Mouse (Mus musculus): Measurements from ENCODE around the gene Rrm2. TPM values are rescaled to one million over a fixed set of nuclear protein-coding genes. Genes with fewer than 3 reads are reported as not detected.
A peak's percentile ranks its signal among the peaks of the same experiment; 100 is the strongest.
"Not testable (repeated sequence)": the region's sequence is repeated elsewhere in the genome, so short reads cannot be mapped to it uniquely, and the experiment has no call there.

Rrm2 gene
- polyA plus RNA-seq, 1 experiment from 2014 or later: 307 TPM

DNA sequence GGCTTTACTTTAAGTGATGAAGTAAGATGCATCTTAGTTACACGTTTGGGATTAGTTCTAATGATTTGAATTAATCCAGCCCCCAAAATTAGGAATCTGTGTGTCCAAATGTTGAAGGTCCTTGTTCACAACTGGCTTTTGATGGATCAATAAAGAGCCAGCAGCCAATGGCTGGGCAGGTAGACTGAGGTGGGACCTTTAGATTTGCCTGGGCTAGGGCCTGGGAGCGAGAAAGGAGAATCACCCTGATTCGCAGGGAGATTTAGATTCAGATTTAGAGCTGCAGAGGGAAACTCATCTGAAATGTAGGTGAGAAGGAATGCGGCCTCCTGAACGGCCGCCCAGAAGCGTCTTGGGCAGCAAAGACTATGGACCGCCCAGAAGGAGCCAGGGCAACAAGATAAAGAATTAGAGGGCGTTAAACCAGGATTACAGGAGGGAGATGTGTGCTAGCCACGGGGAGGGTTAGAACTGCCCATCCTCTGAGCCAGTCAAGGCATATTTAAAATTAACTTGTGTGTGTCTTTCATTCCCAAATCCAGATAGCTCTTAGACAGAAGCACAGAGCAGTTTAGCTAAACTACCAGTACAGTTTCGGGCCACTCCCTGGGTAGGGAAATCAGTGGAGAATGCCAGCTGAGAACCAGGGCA lies 21.2 kb upstream of the Rrm2 start:
- 61% methylated on average over 11 of the region's 11 CpGs for WGBS
- Histone ChIP-seq H3K27ac (no peak overlapping the region), H3K4me3 (no peak overlapping the region), H3K9me3 (no peaks in the 10 kb centered on the region), H3K4me1 (peaks cover 7% of the 10 kb centered on the region), H3K27me3 (ENCODE audit: insufficient read depth, poor library complexity, severe bottlenecking) (peaks cover 33% of the 10 kb centered on the region), H3K36me3 (no peaks in the 10 kb centered on the region)
- DNase-seq (ENCODE audit: low spot score): no peak

DNA sequence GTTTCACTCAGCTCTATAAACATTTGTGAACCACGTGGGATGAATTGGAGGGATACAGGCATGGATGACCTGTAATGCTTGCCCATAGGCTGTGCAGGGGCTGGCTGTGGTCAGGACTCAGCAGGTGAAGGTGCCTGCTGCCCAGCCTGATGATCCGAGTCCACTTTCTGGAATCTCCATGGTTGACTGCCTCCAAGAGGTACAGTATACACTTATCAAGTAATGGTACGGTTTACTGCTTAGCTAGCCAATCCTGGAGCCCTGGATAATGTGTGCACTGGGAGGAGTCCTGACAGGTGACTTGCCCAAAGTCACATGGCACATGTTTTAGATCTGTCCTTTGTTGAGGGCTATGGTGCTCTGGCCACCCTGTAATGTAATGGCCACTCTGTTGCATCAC lies 17.7 kb upstream of the Rrm2 start:
- Histone ChIP-seq H3K4me3 (no peak overlapping the region), H3K4me1 (no peaks in the 10 kb centered on the region), H3K27ac (no peak overlapping the region), H3K27me3 (ENCODE audit: insufficient read depth, poor library complexity, severe bottlenecking) (peaks cover under 1% of the 10 kb centered on the region; the same call in 1 of the 2 replicates), H3K9me3 (no peaks in the 10 kb centered on the region), H3K36me3 (no peaks in the 10 kb centered on the region)
- whole genome bisulfite sequencing: 84% methylated on average over 3 of the region's 3 CpGs
- no peak for DNase-seq (ENCODE audit: low spot score)

DNA sequence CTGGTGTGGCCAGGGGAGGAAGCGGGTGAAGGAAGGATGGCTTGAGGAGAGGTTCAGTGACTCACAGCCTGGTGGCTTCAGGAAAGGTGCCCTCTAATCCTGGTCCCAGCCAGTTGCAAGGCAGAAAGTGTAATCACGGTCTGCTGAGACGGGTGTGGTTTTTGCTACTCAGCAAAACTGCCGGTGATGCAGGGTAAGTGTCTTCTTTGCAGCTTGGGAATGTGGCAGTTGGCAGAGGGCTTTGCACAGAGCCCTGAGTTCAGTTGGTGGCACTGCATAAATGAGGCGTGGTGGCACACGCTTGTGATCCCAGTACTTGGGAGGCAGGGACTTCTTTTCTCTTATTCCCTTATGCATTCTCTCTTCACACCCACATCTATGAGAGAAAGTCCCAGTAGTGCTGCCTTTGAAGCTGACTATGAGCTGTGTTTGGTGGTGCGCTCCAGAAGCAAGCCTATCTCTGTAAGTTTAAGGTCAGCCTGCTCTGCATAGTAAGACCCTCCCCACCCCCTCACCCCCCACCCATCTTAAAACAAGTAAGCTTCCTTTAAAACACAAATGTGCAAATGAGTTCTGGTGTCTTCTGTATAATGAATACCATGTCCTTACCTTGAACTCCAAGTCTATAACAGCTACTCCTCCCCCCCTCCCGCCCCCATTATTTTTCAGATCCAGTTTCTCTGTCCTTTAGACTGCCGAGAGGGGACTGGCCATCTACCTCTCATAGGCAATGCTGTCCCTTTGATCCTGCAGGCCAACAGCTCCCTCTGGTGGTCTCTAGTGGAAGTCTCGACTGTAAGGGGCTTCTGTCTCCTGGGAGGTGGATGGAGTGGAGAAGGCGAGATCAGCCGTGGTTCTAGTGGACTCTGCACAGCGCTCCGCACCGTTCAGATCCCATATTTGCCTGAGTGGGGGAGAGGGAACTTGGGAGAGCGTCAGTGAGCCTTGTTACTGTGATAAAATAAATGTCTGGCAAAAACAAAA lies 11.2 kb upstream of the Rrm2 start:
- no peak overlapping the region for H3K4me3 ChIP-seq
- DNase-seq (ENCODE audit: low spot score): peak; percentile 94
- H3K27me3 ChIP-seq (ENCODE audit: insufficient read depth, poor library complexity, severe bottlenecking): 0 out of 2 replicates have a peak, but pooled peaks cover 10% of the 10 kb centered on the region
- H3K9me3 ChIP-seq: no peaks in the 10 kb centered on the region
- WGBS: 42% methylated on average over 16 of the region's 16 CpGs
- H3K36me3 ChIP-seq: no peaks in the 10 kb centered on the region
- no peak overlapping the region for H3K27ac ChIP-seq
- H3K4me1 ChIP-seq: no peaks in the 10 kb centered on the region

DNA sequence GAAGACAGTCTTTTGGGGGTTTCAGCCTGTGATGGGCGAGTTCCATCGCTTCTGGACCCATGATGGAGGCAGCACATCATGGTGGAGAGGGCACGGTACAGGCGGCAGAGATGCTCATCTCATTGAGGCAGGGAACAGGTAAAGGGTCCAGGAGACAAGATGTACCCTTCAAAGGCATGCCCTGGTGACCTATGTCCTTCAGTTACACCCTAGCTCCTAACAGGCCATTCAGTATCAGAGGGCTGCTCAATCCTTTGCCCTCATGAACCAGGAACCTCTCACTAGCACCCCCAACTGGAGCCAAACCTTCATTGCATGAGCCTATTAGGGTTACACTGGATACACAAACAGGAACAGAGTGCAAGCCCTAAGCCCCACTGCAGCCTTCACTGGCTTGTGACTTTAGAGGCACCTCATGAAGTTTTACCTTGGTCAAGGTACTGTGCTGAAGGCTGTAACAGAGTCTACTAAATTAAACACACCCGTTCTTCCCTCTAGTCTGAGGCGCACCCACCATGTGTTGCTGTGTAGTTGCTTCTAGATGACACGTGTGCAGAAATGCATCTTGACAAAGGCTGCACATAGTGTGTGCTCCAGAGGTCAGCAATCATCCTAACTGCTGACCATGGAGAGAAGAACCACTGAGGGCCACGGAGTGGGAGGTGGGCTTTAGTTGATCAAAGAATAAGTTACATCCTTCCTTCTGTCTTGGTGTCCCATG lies 10.4 kb upstream of the Rrm2 start:
- H3K4me1 ChIP-seq: peaks cover 1% of the 10 kb centered on the region

DNA sequence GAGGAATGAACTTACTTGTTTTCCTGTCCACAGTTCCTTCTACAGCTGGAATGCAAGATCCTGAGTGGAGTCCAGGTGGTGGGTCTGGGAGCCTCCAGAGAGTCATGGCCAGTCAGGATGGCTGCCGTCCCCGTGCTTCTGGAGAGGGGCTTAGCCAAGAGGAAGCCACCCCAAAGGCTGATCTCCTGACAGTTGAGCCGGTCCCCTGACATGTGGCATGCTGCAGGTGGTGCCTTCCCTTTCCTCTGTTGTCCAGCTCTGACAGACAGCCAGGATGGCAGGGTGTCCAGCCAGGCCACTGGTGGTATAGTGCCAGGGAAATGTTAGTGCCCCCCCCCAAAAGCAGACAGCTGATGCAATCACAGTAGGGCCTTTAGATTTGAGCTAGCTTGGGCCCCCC lies 9.5 kb upstream of the Rrm2 start:
- H3K36me3 ChIP-seq: no peaks in the 10 kb centered on the region
- WGBS: 65% methylated on average over 3 of the region's 3 CpGs
- H3K27ac ChIP-seq: no peak overlapping the region
- DNase-seq (ENCODE audit: low spot score): no peak
- no peaks in the 10 kb centered on the region for H3K9me3 ChIP-seq
- no peak overlapping the region for H3K4me3 ChIP-seq
- H3K27me3 ChIP-seq (ENCODE audit: insufficient read depth, poor library complexity, severe bottlenecking): 0 out of 2 replicates have a peak, but pooled peaks cover 10% of the 10 kb centered on the region
- H3K4me1 ChIP-seq: peaks cover 10% of the 10 kb centered on the region

More for the DNA sequence above, 10.4 kb upstream of the Rrm2 start:
- 60% methylated on average over 8 of the region's 8 CpGs for WGBS
- Histone ChIP-seq H3K36me3 (no peaks in the 10 kb centered on the region), H3K4me3 (no peak overlapping the region), H3K9me3 (no peaks in the 10 kb centered on the region), H3K27me3 (ENCODE audit: insufficient read depth, poor library complexity, severe bottlenecking) (0 out of 2 replicates have a peak, but pooled peaks cover 10% of the 10 kb centered on the region), H3K27ac (no peak overlapping the region)
- no peak for DNase-seq (ENCODE audit: low spot score)

DNA sequence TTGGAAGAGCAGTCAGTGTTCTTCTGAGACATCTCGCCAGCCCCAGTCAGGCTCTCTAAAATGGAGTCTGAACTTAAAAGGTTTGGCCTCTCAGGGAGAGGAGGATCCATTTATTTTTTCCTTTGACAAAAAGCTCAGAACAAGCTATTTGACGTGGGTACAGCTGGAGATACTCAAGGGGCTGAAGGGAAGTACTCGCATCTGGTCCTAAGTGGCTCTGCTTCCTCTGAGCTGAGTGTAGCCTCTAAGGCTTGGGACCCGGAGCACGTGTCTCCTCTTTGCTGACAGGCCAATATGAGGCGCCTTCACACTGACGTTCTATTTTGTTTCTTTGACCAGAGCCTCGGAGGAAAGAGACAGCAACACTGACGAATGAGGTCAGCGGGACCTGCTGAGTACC lies 8.5 kb upstream of the Rrm2 start:
- 67% methylated on average over 10 of the region's 10 CpGs for WGBS
- no peak overlapping the region for H3K27ac ChIP-seq
- H3K36me3 ChIP-seq: no peaks in the 10 kb centered on the region
- no peak overlapping the region for H3K4me3 ChIP-seq
- DNase-seq (ENCODE audit: low spot score): no peak
- H3K27me3 ChIP-seq (ENCODE audit: insufficient read depth, poor library complexity, severe bottlenecking): 0 out of 2 replicates have a peak, but pooled peaks cover 10% of the 10 kb centered on the region
- H3K4me1 ChIP-seq: peaks cover 10% of the 10 kb centered on the region
- H3K9me3 ChIP-seq: no peaks in the 10 kb centered on the region

DNA sequence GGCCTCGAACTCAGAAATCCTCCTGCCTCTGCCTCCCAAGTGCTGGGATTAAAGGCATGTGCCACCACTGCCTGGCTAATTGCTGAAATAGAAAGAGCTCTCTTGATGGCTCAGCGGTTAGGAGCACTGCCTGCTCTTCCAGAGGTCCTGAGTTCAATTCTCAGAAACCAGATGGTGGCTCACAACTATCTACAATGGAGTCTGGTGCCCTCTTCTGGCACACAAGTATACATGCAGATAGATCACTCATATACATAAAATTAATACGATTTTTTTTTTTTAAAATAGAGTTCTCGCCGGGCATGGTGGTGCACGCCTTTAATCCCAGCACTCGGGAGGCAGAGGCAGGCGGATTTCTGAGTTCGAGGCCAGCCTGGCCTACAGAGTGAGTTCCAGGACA lies 6.4 kb upstream of the Rrm2 start:
- WGBS: 83% methylated on average over 9 of the region's 9 CpGs
- H3K4me1 ChIP-seq: peaks cover 16% of the 10 kb centered on the region
- not testable (repeated sequence) for DNase-seq (ENCODE audit: low spot score); H3K9me3 ChIP-seq; H3K27ac ChIP-seq; H3K36me3 ChIP-seq; H3K27me3 ChIP-seq (ENCODE audit: insufficient read depth, poor library complexity, severe bottlenecking); H3K4me3 ChIP-seq

DNA sequence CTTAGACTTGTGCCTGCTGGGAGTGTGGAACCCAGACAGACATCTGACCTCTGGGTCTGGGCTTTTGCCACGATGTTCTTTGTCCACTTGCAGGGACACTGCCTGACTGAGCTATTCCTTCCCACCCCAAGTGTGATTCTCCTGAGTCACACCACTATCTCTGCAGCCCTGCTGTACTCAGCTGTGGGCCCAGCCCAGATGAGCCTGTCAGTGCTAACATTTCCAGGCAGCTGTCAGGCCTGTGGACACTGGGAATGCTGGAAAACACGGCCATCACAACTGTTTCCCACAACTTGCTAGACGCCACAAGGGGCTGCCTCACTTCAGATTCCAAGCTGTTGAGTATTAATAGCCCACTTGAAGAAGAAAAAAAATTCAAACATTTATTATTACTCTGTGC lies 5.0 kb upstream of the Rrm2 start:
- Histone ChIP-seq H3K9me3 (no peaks in the 10 kb centered on the region), H3K36me3 (no peaks in the 10 kb centered on the region), H3K4me1 (peaks cover 28% of the 10 kb centered on the region), H3K27me3 (ENCODE audit: insufficient read depth, poor library complexity, severe bottlenecking) (0 out of 2 replicates have a peak, but pooled peaks cover 6% of the 10 kb centered on the region), H3K27ac (peak overlapping the region; percentile 31; the same call in 1 of the 2 replicates), H3K4me3 (no peak overlapping the region)
- 47% methylated on average over 3 of the region's 3 CpGs for WGBS
- DNase-seq (ENCODE audit: low spot score): peak; percentile 76

DNA sequence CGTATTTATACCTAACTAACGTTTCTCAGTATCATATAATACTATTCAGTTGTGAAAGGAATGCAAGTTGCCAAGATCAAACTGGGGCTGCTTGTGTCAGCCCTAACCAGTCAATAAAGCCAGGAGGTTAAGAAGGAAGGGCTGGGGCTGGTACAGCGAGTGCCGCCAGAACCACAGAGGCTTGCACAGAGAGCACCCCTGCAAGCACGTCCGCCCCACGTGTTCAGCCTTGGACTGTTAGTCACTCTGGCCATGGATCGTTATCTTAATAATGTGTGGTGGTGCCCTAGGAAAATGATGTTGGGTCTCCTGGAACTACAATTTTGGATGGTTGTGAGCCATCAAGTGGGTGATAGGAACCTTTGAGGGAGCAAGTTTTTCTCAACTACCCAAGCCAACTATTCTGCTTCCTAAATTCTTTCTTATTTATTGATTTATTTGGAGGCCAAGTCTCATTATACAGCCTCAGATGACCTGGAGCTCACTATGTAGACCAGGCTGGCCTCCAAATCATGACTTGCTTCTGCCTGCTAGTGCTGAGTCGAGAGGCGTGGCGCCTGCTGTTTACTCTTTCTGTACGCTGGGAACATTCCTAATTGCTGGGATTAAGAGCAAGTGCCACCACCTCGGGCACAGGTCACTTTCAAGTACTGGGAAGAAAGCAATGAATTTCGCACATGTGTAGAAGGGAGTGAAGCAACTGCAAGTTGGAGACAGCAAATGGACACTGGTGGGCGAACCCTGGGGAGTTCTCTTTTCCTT lies 2.4 kb upstream of the Rrm2 start:
- Histone ChIP-seq H3K4me3 (no peak overlapping the region), H3K9me3 (no peaks in the 10 kb centered on the region), H3K27ac (peak overlapping the region; percentile 96; the same call in 1 of the 2 replicates), H3K4me1 (peaks cover 45% of the 10 kb centered on the region), H3K36me3 (peaks cover 5% of the 10 kb centered on the region), H3K27me3 (ENCODE audit: insufficient read depth, poor library complexity, severe bottlenecking) (no peaks in the 10 kb centered on the region)
- no peak for DNase-seq (ENCODE audit: low spot score)
- WGBS: 84% methylated on average over 15 of the region's 15 CpGs

DNA sequence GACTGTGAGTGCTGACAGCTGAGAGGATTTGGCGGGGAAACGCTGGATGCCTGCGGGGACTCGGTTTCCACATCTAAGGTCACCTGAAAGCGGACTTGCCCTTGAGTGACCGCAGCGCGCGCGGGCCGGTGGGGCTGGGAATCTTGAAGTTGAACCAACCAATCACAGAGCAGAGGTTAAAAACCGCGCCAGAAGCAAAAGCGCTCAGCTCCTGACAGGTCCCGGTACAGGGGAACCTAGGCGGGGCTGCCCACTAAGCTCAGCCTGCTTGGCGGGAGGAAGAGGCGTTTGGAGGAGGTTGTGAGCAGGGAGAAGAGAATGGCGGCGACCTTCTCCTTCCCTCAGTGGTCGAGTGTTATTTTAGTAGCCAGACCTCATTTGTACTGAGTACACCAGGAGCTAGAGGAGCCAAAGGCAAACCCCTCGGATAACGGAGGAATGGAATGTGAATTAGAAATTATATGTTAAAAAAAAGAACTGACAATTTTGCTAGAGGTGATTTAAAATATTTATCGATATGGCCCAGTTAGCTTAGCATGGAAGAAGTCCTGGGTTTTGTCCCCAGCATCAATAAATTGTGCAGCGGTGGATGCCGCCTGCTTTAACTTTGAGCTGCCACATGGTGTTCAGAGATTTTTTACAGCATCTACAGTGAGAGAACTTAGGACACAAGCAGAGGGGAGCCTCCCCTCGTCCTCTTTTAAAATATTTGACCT lies 1.1 kb upstream of the Rrm2 start:
- DNase-seq (ENCODE audit: low spot score): peak; percentile 95
- H3K27me3 ChIP-seq (ENCODE audit: insufficient read depth, poor library complexity, severe bottlenecking): no peaks in the 10 kb centered on the region
- H3K27ac ChIP-seq: peak overlapping the region; percentile 96
- peaks cover 17% of the 10 kb centered on the region for H3K36me3 ChIP-seq
- no peaks in the 10 kb centered on the region for H3K9me3 ChIP-seq
- peaks cover 53% of the 10 kb centered on the region for H3K4me1 ChIP-seq
- under 1% methylated on average over 27 of the region's 27 CpGs for WGBS
- peak overlapping the region; percentile 97 for H3K4me3 ChIP-seq

DNA sequence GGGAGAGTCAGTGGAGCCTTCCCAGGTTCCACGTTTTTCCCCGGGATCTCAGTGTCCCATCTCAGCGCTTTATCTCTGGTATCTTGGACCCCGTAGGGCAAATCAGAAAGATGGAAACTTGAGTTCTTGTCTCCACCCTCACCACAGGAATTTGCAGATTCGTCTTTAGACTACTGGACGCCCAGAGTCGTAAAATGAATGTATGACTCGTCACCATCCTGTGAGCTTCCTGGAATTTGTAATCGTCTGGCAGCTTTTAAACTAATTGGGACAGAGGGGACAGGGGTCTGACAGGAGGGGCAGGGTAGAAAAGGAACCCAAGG lies 600 bp upstream of the Rrm2 start:
- under 1% methylated on average over 9 of the region's 9 CpGs for WGBS
- peak overlapping the region; percentile 97 for H3K4me3 ChIP-seq
- peaks cover 53% of the 10 kb centered on the region for H3K4me1 ChIP-seq
- H3K36me3 ChIP-seq: peaks cover 22% of the 10 kb centered on the region
- DNase-seq (ENCODE audit: low spot score): no peak
- H3K27ac ChIP-seq: peak overlapping the region; percentile 96
- H3K9me3 ChIP-seq: no peaks in the 10 kb centered on the region
- no peaks in the 10 kb centered on the region for H3K27me3 ChIP-seq (ENCODE audit: insufficient read depth, poor library complexity, severe bottlenecking)

DNA sequence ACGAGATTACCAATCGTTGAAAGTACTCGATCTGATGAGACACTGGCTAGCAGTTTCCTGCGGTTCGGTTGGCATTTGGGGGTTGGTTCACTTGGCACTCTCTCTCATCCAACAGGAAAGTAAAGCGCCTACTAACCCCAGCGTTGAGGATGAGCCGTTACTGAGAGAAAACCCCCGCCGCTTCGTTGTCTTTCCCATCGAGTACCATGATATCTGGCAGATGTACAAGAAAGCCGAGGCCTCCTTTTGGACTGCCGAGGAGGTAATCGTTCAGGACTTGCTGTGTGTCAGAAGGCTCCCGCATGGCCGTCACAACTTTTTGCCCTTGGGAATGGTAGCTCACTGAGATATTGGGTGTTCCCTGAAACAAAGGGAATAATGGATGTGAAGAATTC lies 780 bp downstream of the Rrm2 start:
- no peaks in the 10 kb centered on the region for H3K9me3 ChIP-seq
- H3K27ac ChIP-seq: peak overlapping the region; percentile 96
- no peak for DNase-seq (ENCODE audit: low spot score)
- peaks cover 34% of the 10 kb centered on the region for H3K36me3 ChIP-seq
- no peaks in the 10 kb centered on the region for H3K27me3 ChIP-seq (ENCODE audit: insufficient read depth, poor library complexity, severe bottlenecking)
- peak overlapping the region; percentile 97 for H3K4me3 ChIP-seq
- 2% methylated on average over 17 of the region's 17 CpGs for WGBS
- H3K4me1 ChIP-seq: peaks cover 43% of the 10 kb centered on the region

All from heart, embryonic 10.5 days (tissue).